Mouse (Mus musculus) kidney, postnatal 14 days (tissue): ENCODE measurements at regions not wholly inside any gene's neighbourhood (a gene's known extent, or its start where the extent isn't known, plus 50 kb on each side); places are given as distances from the start of the nearest gene placed in this dataset.

Experiments
- DNase-seq: peaks from one replicate; pipeline ENCODE4 v3.0.0; 2022; ENCODE audit warnings: mixed read lengths

- DNase-seq = peak; percentile 44
Measured at GRCm38 (mm10) chr14:72777927-72778560, 68.2 kb upstream of the Fndc3a start.

GRCm38 (mm10) chr14:72770237-72770636 lies 60.4 kb upstream of the Fndc3a start:
- no peak for DNase-seq

GRCm38 (mm10) chr14:72760123-72760522 lies 50.3 kb upstream of the Fndc3a start:
- DNase-seq = no peak
